Comparison of ENCODE assay signal across 10 mouse cellular contexts in the genomic region with DNA sequence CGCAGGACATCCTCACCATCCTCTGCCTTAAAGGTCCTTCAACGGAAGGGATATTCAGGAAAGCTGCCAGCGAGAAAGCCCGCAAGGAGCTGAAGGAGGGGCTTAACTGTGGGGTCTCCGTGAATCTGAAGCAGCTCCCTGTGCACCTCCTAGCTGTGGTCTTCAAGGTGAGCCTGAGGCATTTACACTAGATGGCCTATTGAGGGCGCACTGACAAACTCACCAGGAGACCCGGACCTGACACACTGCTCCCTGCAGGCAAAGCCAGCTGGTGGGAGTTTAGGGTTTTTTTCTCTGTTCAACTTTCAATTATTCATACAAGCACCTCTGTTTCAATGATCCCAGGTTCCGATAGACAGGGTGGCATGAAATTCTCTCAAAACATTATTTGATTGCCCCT. TPM values are rescaled to one million over a fixed set of nuclear protein-coding genes. Genes with fewer than 3 reads are reported as not detected.
DNase-seq lines count a peak whose midpoint lies in the region; ATAC-seq and TF ChIP-seq lines count a peak whose summit lies in the region.
"Had no signal": no experiment of that assay in that cellular context is flagged by ENCODE, and none has a peak within 500 bp of the region (broad histone marks: within the 10 kb centered on the region; RNA-seq: fewer than 3 reads in every experiment).

No protein-coding gene starts in this region.

- no peak for ATAC-seq in hindbrain, postnatal 0 days
- no peak for ATAC-seq in hindbrain, embryonic 11.5 days (ENCODE audit: low FRiP score)
- ATAC-seq in heart, embryonic 12.5 days (ENCODE audit: insufficient number of reproducible peaks, low FRiP score), result no peak

- H3K9ac ChIP-seq in hindbrain, postnatal 0 days (replicated peaks; ENCODE audit: low read length), result no peak overlapping the region
- no peak overlapping the region for H3K9ac ChIP-seq in hindbrain, embryonic 11.5 days (ENCODE audit: low read depth, low read length)
- H3K9ac ChIP-seq in heart, embryonic 12.5 days, result no peak overlapping the region
- H3K9ac ChIP-seq: hindbrain, embryonic 15.5 days had no signal

- TF ChIP-seq CTCF in hindbrain, postnatal 0 days (IDR thresholded peaks at IDR 0.05; ENCODE audit: low read depth), result peak; percentile 52

- no peaks in the 10 kb centered on the region for H3K27me3 ChIP-seq in hindbrain, postnatal 0 days (ENCODE audit: insufficient read depth, low read length)
- H3K27me3 ChIP-seq in hindbrain, embryonic 11.5 days (ENCODE audit: control insufficient read depth, insufficient read depth, low read length), result no peaks in the 10 kb centered on the region
- peaks cover 21% of the 10 kb centered on the region; the same call in 1 of the 2 replicates for H3K27me3 ChIP-seq in heart, embryonic 12.5 days (replicated peaks)
- H3K27me3 ChIP-seq: hindbrain, embryonic 15.5 days had no signal

- no peak overlapping the region for H3K27ac ChIP-seq in hindbrain, postnatal 0 days
- H3K27ac ChIP-seq in hindbrain, embryonic 11.5 days (ENCODE audit: low read depth, low read length), result no peak overlapping the region
- H3K27ac ChIP-seq in heart, embryonic 12.5 days (ENCODE audit: poor library complexity, severe bottlenecking), result no peak overlapping the region
- H3K27ac ChIP-seq: heart, embryonic 10.5 days; hindbrain, embryonic 15.5 days had no signal

- 34% methylated on average over 8 of the region's 8 CpGs for WGBS in hindbrain, postnatal 0 days
- WGBS in hindbrain, embryonic 11.5 days, result 39% methylated on average over 8 of the region's 8 CpGs
- WGBS in heart, embryonic 12.5 days, result 28% methylated on average over 8 of the region's 8 CpGs

- no peaks in the 10 kb centered on the region for H3K36me3 ChIP-seq in hindbrain, postnatal 0 days (ENCODE audit: insufficient read depth, low read length)
- H3K36me3 ChIP-seq in hindbrain, embryonic 11.5 days (ENCODE audit: control insufficient read depth, insufficient read depth, low read length), result no peaks in the 10 kb centered on the region
- no peaks in the 10 kb centered on the region for H3K36me3 ChIP-seq in heart, embryonic 12.5 days
- H3K36me3 ChIP-seq: heart, embryonic 10.5 days; hindbrain, embryonic 15.5 days had no signal

- peaks cover 4% of the 10 kb centered on the region; the same call in 1 of the 2 replicates for H3K4me1 ChIP-seq in hindbrain, postnatal 0 days (ENCODE audit: insufficient read depth, low read length)
- 0 out of 2 replicates have a peak, but pooled peaks cover 3% of the 10 kb centered on the region for H3K4me1 ChIP-seq in hindbrain, embryonic 11.5 days (replicated peaks; ENCODE audit: control insufficient read depth, insufficient read depth, low read length)
- peaks cover 11% of the 10 kb centered on the region for H3K4me1 ChIP-seq in heart, embryonic 12.5 days (replicated peaks)

- H3K4me3 ChIP-seq in hindbrain, postnatal 0 days (ENCODE audit: low read length), result no peak overlapping the region
- H3K4me3 ChIP-seq in hindbrain, embryonic 11.5 days (ENCODE audit: low read depth, low read length), result no peak overlapping the region
- H3K4me3 ChIP-seq in heart, embryonic 12.5 days, result no peak overlapping the region
- H3K4me3 ChIP-seq: heart, embryonic 10.5 days; hindbrain, embryonic 15.5 days had no signal

- H3K9me3 ChIP-seq in hindbrain, postnatal 0 days (ENCODE audit: low read length), result no peaks in the 10 kb centered on the region
- H3K9me3 ChIP-seq in hindbrain, embryonic 11.5 days (ENCODE audit: control insufficient read depth, low read length), result no peaks in the 10 kb centered on the region
- no peaks in the 10 kb centered on the region for H3K9me3 ChIP-seq in heart, embryonic 12.5 days (replicated peaks)
- H3K9me3 ChIP-seq: heart, embryonic 10.5 days; hindbrain, embryonic 15.5 days had no signal

- H3K4me2 ChIP-seq in hindbrain, postnatal 0 days (ENCODE audit: low read depth, low read length), result no peak overlapping the region
- H3K4me2 ChIP-seq in hindbrain, embryonic 11.5 days (replicated peaks; ENCODE audit: low read depth, low read length), result no peak overlapping the region
- no peak overlapping the region for H3K4me2 ChIP-seq in heart, embryonic 12.5 days
- H3K4me2 ChIP-seq: hindbrain, embryonic 15.5 days had no signal

- DNase-seq in hindbrain, postnatal 0 days (ENCODE audit: low spot score), result peak; percentile 22
- no peak for DNase-seq in hindbrain, embryonic 11.5 days (ENCODE audit: low spot score)
- DNase-seq in retina, postnatal 1 day, result peak; percentile 34
- no peak for DNase-seq in retina, embryonic 14.5 days (ENCODE audit: low spot score)
- peak; percentile 28 for DNase-seq in T-cell, adult 2 months (ENCODE audit: low spot score)
- peak; percentile 41 for DNase-seq in testis, postnatal 10 days (ENCODE audit: low spot score)
- no peak for DNase-seq in ovary, postnatal 14 days (ENCODE audit: low spot score)

RNA-seq across cellular contexts. Expression of a gene that starts 3.5 kb away (rescaled TPM):
- 1.4 TPM in 2 replicates for total RNA-seq in hindbrain, postnatal 0 days (2014; rRNA removed)
- 0.33 and 0.37 TPM in 2 replicates for polyA plus RNA-seq in hindbrain, postnatal 0 days (2015; fragmentation: Nextera tagmentation; extraction: Ambion mirVana)
- 0.51 and 0.52 TPM in 2 replicates for polyA plus RNA-seq in hindbrain, embryonic 11.5 days (2014; fragmentation: Nextera tagmentation; extraction: Ambion mirVana)
- polyA plus RNA-seq in heart, embryonic 12.5 days (2016; fragmentation: Nextera tagmentation; extraction: Ambion mirVana), result 0.21 and 0.43 TPM in 2 replicates

RNA-seq across cellular contexts. Expression of a gene that starts 16.1 kb away (rescaled TPM):
- 38.7 and 65.3 TPM in 2 replicates for total RNA-seq in hindbrain, postnatal 0 days (2014; rRNA removed)
- polyA plus RNA-seq in hindbrain, postnatal 0 days (2015; fragmentation: Nextera tagmentation; extraction: Ambion mirVana), result 64.7 and 67.4 TPM in 2 replicates
- 63.4 and 67.6 TPM in 2 replicates for polyA plus RNA-seq in hindbrain, embryonic 11.5 days (2014; fragmentation: Nextera tagmentation; extraction: Ambion mirVana)
- polyA plus RNA-seq in heart, embryonic 12.5 days (2016; fragmentation: Nextera tagmentation; extraction: Ambion mirVana), result 48.8 and 57.7 TPM in 2 replicates

Comparison
In these comparisons a context has a peak if more than half of its experiments do, and no peak if none do; other contexts are left out.
1. DNase-seq: peak in hindbrain, postnatal 0 days (single experiment), retina, postnatal 1 day (single experiment), T-cell, adult 2 months (single experiment) and testis, postnatal 10 days (single experiment); none in hindbrain, embryonic 11.5 days (single experiment), retina, embryonic 14.5 days (single experiment) and ovary, postnatal 14 days (single experiment).